Mouse (Mus musculus) midbrain, embryonic 16.5 days (tissue): ENCODE results near the gene Zfp467. TPM values are rescaled to one million over a fixed set of nuclear protein-coding genes. Genes with fewer than 3 reads are reported as not detected.

Experiments used
- ATAC-seq: fragments of 200-750 bp; cut with Nextera tagmentation; 2 replicates; pipeline ENCODE4 v1.8.0; 2017; ENCODE audit warnings: moderate TSS enrichment
- H3K27ac ChIP-seq: fragments of 300-500 bp; sonication (generic); 2 replicates; pipeline ENCODE4 v1.5.1; 2014; ENCODE audit warnings: mild to moderate bottlenecking, low read length, mixed read lengths
- H3K27me3 ChIP-seq: fragments of 300-500 bp; sonication (generic); 2 replicates; pipeline ENCODE4 v1.6.1; 2014; ENCODE audit warnings: low read depth, low read length, mixed read lengths; ENCODE audit not compliant: control insufficient read depth, insufficient read depth
- H3K36me3 ChIP-seq: fragments of 300-500 bp; sonication (generic); 2 replicates; pipeline ENCODE4 v1.6.1; 2014; ENCODE audit warnings: mild to moderate bottlenecking, low read length, moderate library complexity, mixed read lengths; ENCODE audit not compliant: control insufficient read depth, insufficient read depth
- H3K4me1 ChIP-seq: fragments of 300-500 bp; sonication (generic); 2 replicates; pipeline ENCODE4 v1.6.1; 2014; ENCODE audit warnings: mild to moderate bottlenecking, low read length, mixed read lengths; ENCODE audit not compliant: control insufficient read depth, insufficient read depth
- H3K4me2 ChIP-seq: fragments of 300-500 bp; sonication (generic); 2 replicates; pipeline ENCODE4 v1.6.1; 2014; ENCODE audit warnings: mild to moderate bottlenecking, low read length, mixed read lengths
- H3K4me3 ChIP-seq: fragments of 300-500 bp; sonication (generic); 2 replicates; pipeline ENCODE4 v1.5.1; 2014; ENCODE audit warnings: low read depth, mild to moderate bottlenecking, low read length, moderate library complexity, mixed read lengths
- H3K9ac ChIP-seq: fragments of 300-500 bp; sonication (generic); 2 replicates; pipeline ENCODE4 v1.6.1; 2014; ENCODE audit warnings: low read depth, low read length, mixed read lengths
- H3K9me3 ChIP-seq: fragments of 300-500 bp; sonication (generic); replicated peaks from 2 replicates; pipeline ENCODE4 v1.6.1; 2014; ENCODE audit warnings: mild to moderate bottlenecking, low read length, mixed read lengths; ENCODE audit not compliant: control insufficient read depth, poor library complexity, severe bottlenecking
- WGBS: fragments of 180-500 bp; shearing (Covaris S2); extraction: QIAGEN DNeasy Blood & Tissue Kit; methylation state at CpG from one replicate; pipeline ENCODE4 v1.1.7; 2014; 5-methylcytosine and 5-hydroxymethylcytosine counted together
- polyA plus RNA-seq: library from polyadenylated mRNA; unstranded; fragments of >200 nt; fragmentation: Nextera tagmentation; extraction: Ambion mirVana; gene quantifications from 2 replicates; pipeline ENCODE4 v1.2.1, GENCODE M21; 2015

Zfp467 gene
- 30.3 and 32.8 TPM in 2 replicates for polyA plus RNA-seq

DNA sequence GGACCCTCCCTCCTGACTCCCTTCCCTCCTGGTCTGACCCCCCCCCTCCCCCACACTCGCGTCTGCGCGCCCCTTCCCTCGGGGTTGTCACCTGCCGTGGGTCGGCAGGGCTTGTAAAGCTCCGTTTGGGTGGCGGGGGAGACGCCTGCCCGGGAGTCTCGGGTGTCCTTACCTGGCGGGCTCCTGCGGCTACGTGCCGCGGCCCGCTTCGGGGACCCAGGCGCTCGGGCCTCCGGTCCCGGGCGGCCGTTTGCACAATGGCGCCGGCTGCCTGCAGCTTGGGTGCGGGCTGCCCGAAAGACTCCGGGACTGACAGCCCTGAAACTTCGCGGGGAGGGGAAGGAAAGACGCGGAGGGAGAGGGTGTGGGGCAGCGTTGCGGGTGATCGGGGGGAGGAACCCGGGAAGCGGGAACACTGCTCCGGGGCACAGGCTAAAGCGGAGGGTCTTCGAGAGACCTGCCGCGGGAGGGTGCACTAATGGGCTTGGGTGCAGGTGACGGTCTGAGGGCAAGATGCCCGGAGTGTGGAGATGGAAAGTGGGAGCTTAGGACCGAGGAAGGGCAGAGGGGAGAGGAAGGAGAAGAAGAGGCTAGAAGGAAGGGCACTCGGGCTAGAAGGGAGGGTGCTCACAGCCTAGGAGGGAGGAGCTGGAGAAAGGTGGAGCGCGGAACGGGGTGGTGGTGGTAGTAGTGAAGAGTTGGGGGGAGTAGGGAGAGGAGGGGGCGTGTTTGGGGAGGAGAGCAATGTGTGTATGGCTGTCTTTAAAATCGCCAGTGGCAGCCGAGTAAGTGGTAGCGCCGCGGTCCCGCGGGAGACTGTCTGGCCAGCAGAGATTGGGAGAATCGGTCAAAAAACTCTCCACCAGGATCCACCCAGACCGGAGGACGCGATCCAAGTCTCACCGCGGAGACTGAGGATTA is at the start of gene Zfp467:
Gene Zfp467 (minus strand): TSS at position 645 of the 921 bp plus-strand sequence.
- WGBS, result under 1% methylated on average over 65 of the region's 65 CpGs
- H3K36me3 ChIP-seq, result peaks cover 12% of the 10 kb centered on the region
- H3K9ac ChIP-seq, result peak within 1 kb of the TSS; percentile 88
- H3K4me3 ChIP-seq, result peak within 1 kb of the TSS; percentile 81
- H3K9me3 ChIP-seq, result no peaks in the 10 kb centered on the region
- peak; percentile 49 for ATAC-seq
- H3K27me3 ChIP-seq, result no peaks in the 10 kb centered on the region
- peak within 1 kb of the TSS; percentile 73 for H3K4me2 ChIP-seq
- peaks cover 15% of the 10 kb centered on the region for H3K4me1 ChIP-seq
- peak within 1 kb of the TSS; percentile 85 for H3K27ac ChIP-seq

DNA sequence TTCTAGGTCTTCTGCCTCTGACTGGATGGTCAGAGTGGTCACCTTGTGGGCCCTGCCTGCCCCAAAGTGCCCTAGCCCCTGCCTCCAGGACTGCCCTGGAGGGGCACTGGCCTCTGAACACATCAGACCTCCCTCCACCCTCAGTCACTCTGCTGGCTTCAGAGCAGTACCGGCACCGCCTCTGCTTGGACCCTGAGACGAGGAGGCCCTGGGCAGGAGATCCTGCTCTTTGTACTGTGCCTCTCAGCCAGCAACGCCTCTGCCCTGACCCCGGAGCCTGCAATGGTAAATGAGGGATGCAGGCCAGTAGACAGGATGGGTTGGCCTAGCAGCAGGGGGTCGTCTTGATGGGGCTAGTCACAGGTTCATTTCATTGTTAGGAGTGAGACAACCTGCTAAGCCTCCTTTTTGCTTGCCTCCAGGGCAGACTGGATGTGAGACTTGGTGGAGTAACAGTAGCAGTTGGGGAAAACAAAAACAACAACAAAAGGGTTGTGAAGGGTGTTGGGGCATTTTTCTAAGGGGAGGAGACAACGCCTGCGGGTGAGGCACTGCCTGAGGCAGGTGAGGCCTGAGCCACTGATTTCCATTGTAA is 47.6 kb upstream of the Zfp467 start:
- H3K9me3 ChIP-seq, result no peaks in the 10 kb centered on the region
- ATAC-seq, result no peak
- H3K9ac ChIP-seq, result no peak overlapping the region
- H3K27me3 ChIP-seq, result no peaks in the 10 kb centered on the region
- no peaks in the 10 kb centered on the region for H3K36me3 ChIP-seq
- no peak overlapping the region for H3K4me3 ChIP-seq
- H3K27ac ChIP-seq, result no peak overlapping the region
- H3K4me1 ChIP-seq, result no peaks in the 10 kb centered on the region
- H3K4me2 ChIP-seq, result no peak overlapping the region
- 5% methylated on average over 8 of the region's 8 CpGs for WGBS

DNA sequence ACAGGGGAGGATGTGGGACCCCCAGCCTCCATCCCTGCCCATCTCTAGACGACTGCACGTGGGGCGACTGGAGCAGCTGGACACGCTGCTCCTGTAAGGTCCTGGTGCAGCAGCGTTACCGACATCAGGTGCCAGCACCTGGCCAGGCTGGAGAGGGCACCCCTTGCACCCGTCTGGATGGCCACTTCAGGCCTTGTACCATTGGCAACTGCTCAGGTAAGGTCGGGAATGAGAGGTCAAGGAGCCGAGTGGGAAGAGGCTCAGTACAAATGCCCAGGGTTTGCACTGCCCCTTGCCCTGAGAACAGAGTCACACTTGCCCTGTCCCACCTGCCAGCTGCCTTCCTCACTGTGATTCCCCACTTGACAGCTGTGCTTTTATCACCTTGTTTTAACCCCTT is 45.7 kb upstream of the Zfp467 start:
- H3K36me3 ChIP-seq, result no peaks in the 10 kb centered on the region
- no peaks in the 10 kb centered on the region for H3K9me3 ChIP-seq
- no peaks in the 10 kb centered on the region for H3K27me3 ChIP-seq
- H3K4me2 ChIP-seq, result no peak overlapping the region
- no peak for ATAC-seq
- H3K9ac ChIP-seq, result no peak overlapping the region
- H3K4me3 ChIP-seq, result no peak overlapping the region
- 79% methylated on average over 9 of the region's 9 CpGs for WGBS
- H3K27ac ChIP-seq, result no peak overlapping the region
- peaks cover 5% of the 10 kb centered on the region for H3K4me1 ChIP-seq

DNA sequence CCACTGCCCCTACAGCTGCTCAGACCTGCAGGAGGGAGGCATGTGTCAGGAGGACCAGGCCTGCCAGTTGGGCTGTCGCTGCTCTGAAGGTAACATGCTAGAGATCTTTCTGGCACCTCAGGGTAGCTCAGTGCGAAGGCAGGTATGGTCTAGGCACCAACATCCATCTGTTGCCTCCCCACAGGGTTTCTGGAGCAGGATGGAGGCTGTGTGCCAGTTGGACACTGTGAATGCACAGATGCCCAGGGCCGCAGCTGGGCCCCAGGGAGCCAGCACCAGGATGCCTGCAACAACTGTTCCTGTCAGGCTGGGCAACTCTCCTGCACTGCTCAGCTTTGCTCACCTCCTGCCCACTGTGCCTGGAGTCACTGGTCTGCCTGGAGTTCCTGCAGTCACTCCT is 44.1 kb upstream of the Zfp467 start:
- H3K9ac ChIP-seq, result no peak overlapping the region
- no peak overlapping the region for H3K27ac ChIP-seq
- ATAC-seq, result no peak
- no peaks in the 10 kb centered on the region for H3K36me3 ChIP-seq
- WGBS, result 86% methylated on average over 3 of the region's 3 CpGs
- H3K9me3 ChIP-seq, result no peaks in the 10 kb centered on the region
- H3K4me3 ChIP-seq, result no peak overlapping the region
- H3K27me3 ChIP-seq, result no peaks in the 10 kb centered on the region
- no peak overlapping the region for H3K4me2 ChIP-seq
- H3K4me1 ChIP-seq, result peaks cover 5% of the 10 kb centered on the region

DNA sequence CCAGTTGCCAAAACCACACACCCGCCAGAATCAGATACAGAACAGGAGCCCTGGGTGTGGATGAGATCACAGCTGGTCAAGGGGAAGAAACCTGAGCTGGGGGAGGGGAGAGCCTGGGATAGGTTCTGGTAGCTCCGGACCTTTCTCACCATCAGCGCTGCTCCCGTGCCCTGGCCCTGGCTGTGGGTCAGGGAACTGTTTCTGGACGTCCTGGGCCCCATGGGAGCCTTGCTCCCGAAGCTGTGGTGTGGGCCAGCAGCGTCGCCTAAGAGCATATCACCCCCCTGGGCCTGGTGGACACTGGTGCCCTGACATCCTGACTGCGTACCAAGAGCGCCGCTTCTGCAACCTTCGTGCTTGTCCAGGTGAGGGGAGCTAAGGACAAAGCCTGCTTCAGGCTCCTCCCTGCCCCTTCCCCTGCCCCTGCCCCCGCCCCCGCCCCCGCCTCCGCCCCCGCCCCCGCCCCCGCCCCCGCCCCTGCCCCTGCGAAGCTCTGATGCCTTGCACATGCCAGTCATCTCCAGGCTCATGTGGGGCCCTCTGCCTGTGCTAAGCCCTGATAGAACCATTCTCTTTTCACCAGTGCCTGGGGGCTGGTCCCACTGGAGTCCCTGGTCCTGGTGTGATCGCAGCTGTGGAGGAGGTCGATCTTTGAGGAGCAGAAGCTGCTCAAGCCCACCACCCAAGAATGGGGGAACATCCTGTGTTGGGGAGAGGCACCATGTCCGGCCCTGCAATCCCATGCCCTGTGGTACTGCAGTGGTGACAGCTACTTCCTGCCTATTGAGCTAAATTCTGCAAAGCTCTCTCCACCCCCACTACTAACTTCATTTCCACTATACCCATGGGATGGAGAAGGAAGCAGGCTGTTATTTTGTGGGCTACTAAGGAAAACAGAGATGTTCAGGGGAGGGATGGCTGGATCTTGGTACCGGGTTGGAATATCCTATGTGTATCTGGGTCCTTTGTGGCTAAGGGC is 42.4 kb upstream of the Zfp467 start:
- ATAC-seq, result peak; percentile 19
- Histone ChIP-seq H3K4me2 (peak overlapping the region; percentile 29), H3K36me3 (no peaks in the 10 kb centered on the region), H3K27ac (no peak overlapping the region), H3K4me1 (peaks cover 5% of the 10 kb centered on the region), H3K9ac (peak overlapping the region; percentile 18; the same call in 1 of the 2 replicates), H3K9me3 (no peaks in the 10 kb centered on the region), H3K27me3 (no peaks in the 10 kb centered on the region), H3K4me3 (no peak overlapping the region)
- WGBS, result 10% methylated on average over 19 of the region's 25 CpGs

DNA sequence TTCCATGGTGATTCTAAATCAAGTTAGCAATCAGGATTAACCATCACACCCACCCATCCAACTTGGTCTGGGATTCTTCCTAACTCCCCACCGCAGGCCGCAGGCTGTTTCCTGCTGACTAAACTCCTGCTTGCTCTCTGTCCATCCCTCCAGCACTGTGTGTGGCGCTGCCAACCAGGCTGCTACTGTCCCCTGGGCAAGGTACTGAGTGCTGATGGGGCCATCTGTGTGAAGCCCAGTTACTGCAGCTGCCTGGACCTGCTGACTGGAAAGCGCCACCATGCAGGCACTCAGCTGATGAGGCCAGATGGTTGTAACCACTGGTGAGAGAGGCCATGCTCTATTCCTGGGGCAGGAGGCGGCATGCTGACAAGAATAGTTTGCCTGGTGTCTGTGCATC is 36.9 kb upstream of the Zfp467 start:
- Histone ChIP-seq H3K4me2 (no peak overlapping the region), H3K27me3 (no peaks in the 10 kb centered on the region), H3K9me3 (no peaks in the 10 kb centered on the region), H3K4me3 (no peak overlapping the region), H3K36me3 (no peaks in the 10 kb centered on the region), H3K27ac (no peak overlapping the region), H3K9ac (no peak overlapping the region), H3K4me1 (no peaks in the 10 kb centered on the region; the same call in 1 of the 2 replicates)
- no peak for ATAC-seq
- WGBS, result 59% methylated on average over 5 of the region's 5 CpGs

DNA sequence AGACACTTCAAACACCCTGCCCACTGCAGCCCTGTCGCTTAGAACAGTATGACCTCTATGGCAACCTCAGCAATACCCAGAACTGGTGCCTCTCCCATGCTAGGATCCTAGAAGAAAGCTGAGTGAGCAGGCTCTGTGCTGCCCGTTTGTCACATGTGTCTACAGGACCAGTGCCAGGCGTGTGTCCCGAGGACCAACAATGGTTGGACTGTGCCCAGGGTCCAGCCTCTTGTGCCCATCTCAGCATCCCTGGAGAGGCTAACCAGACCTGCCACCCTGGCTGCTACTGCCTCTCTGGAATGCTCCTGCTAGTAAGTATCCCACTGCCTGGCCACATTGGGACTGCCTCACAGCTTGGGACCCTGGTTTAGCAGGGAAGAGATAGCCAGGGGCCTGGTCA is 32.8 kb upstream of the Zfp467 start:
- Histone ChIP-seq H3K27ac (no peak overlapping the region), H3K4me2 (no peak overlapping the region), H3K27me3 (no peaks in the 10 kb centered on the region), H3K4me1 (no peaks in the 10 kb centered on the region), H3K36me3 (no peaks in the 10 kb centered on the region), H3K4me3 (no peak overlapping the region), H3K9me3 (no peaks in the 10 kb centered on the region), H3K9ac (no peak overlapping the region)
- ATAC-seq, result no peak
- WGBS, result 86% methylated on average over 4 of the region's 4 CpGs

DNA sequence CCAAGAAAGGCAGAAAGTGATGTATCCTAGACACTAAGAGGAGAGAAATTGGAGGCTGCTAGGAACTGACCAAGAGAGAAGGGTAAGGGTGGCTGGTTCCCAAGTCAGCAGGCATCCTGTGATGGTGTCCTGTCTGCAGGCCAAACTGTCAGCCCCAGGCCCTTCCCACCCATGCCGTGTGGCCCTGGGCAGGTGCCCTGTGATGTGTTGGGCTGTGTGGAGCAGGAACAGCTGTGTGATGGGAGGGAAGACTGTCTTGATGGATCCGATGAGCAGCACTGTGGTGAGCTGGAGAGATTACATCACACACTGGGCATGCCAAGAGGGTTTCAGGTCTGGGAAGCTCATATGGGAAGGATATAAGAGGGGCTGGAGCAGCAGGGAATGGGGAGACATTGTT is 25.1 kb upstream of the Zfp467 start:
- no peak for ATAC-seq
- no peak overlapping the region for H3K4me3 ChIP-seq
- no peak overlapping the region for H3K9ac ChIP-seq
- no peak overlapping the region for H3K4me2 ChIP-seq
- H3K36me3 ChIP-seq, result no peaks in the 10 kb centered on the region
- 93% methylated on average over 2 of the region's 2 CpGs for WGBS
- H3K9me3 ChIP-seq, result no peaks in the 10 kb centered on the region
- no peaks in the 10 kb centered on the region for H3K4me1 ChIP-seq
- no peaks in the 10 kb centered on the region for H3K27me3 ChIP-seq
- no peak overlapping the region for H3K27ac ChIP-seq
